Mouse (Mus musculus) 416B (cell line): Measurements from ENCODE around the gene Teddm1b.

ENCODE experiments used
- DNase-seq: peaks from one replicate; pipeline ENCODE4 v3.0.0; 2011; ENCODE audit warnings: low read depth

Gene Teddm1b

DNA sequence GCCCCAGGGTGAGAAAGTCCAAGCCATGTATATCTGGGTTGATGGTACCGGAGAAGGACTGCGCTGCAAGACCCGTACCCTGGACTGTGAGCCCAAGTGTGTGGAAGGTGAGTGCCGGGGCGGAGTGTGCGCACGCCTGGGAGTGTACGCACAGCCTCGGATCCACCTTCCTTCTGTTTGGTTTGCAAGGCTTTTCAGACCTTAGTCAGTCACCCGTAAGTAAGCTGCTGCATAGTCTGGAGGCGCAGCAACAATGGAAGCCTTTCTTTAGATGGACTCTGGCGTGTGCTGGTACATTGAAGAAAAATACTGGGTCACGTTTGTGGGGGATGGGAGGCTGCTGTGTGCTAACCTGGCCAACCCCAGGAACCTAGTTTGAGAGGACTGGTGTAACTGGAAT, 28.9 kb downstream of the Teddm1b start:
- no peak for DNase-seq

DNA sequence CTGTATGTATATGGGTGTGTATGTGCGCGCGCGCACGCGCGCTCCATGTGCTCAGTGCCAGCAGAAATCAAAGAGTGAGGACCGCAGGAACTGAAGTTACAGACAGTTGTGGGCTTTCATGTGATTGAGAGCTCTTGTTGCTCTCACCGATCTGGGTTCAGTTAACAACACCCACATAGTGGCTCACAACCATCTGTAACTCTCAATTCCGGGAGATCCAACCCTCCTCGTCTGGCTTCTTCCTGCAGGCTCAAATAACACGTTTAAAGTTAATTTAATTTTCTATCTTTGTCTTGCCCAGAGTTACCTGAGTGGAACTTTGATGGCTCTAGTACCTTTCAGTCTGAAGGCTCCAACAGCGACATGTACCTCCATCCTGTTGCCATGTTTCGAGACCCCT, 30.1 kb downstream of the Teddm1b start:
- no peak for DNase-seq

DNA sequence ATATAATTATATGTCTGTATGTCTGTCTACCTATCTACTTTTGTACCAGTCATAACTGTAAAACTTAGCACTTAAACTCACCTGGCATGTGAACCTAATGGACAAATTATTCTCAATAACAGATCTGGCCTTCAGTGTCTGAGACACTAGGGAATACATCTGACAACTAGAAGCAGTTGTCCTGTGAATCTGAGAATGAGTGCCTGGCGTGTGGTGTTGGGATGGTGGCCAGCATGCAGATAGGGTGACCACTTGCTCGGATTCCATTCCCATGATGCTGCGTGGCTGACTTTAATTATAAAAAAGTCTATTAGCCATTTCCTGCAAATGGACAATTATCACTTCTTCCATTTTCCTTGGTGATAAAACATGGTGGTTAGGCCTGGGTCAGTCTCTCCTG, 31.7 kb downstream of the Teddm1b start:
- no peak for DNase-seq

DNA sequence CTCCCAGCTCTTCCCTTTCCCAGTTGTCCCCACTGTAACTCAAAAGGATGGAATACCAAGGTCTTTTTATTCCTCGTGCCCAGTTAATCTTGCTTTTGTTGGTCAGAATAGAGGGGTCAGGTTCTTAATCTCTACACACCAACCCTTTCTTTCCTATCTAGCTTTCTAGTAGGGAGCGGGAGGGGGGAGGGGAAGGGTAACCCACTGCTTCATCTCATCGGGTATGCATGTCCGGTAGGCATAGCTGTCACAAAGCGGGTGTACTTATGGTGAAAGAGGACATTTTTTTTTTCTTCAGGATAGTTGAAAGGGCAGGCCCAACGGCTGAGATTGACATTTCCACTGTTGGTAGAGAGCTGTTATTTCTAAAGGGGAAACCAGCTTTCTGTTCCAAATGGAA, 34.1 kb downstream of the Teddm1b start:
- no peak for DNase-seq

DNA sequence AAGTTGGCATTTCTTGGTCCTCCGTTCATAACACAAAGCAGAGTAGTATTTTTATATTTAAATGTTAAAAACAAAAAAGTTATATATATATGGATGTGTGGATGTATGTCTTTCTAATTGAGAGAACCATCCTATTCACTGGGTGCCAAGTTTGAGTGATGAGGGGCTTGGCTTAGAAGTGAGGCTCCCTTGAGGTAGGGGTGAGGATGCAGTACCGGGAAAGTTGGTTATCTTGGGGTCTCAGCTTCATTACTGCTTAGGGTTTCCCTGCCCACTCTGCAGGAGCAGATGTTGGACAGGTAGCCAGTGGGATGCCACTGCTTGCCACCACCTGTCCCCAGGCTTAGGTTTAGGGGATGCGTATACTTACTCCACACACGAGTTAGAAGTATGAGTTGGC, 34.6 kb downstream of the Teddm1b start:
- DNase-seq, result no peak

DNA sequence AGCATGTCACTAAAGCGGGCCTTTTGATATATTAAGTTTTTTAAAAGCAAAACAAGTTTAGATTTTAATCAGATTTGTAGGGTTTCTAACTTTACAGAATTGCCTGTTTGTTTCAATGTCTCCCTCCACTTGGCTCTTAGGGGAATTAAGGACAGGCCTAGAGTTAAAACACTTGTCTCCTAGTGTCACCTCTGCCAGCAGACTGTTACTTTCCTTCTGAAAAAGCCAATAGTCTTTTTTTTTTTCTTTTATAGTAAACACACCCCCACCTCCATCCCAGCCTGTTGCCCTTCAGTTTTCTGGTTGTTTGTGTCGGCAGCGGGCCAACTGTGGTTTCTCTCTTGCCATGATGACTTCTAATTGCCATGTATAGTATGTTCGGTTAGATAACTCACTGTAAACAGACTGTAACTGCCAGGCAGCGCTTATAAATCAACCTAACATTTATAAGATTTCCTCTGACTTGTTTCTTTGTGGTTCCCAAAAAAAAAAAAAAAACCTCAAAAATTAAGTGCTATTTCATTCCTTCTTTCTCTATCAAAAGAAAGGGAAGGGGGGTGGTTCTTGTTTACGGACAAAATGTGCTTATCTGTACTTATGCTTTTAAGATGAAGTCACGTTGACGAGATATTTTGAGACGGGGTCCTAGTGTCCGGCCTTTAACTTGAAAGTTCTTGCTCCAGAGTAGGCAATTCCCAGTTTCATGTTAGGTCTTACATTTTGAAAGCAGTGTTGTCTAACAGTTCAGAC, 35.2 kb downstream of the Teddm1b start:
- DNase-seq, result no peak

DNA sequence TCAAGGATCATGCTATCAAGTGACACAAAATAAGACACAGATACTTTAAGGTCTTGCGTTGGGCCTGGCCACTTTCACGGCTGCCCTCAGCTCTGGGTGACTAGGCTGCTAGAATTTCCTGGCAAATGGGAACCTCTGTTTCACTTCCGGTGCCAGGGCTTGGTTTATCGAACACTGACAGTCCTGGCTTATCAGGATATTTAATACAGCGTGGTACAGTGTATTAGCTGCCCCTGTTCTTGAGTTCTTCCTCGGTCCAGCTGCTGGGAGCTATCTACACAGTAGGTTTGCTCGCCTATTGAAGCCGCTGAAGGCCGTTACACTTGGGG, 35.8 kb downstream of the Teddm1b start:
- DNase-seq, result no peak

DNA sequence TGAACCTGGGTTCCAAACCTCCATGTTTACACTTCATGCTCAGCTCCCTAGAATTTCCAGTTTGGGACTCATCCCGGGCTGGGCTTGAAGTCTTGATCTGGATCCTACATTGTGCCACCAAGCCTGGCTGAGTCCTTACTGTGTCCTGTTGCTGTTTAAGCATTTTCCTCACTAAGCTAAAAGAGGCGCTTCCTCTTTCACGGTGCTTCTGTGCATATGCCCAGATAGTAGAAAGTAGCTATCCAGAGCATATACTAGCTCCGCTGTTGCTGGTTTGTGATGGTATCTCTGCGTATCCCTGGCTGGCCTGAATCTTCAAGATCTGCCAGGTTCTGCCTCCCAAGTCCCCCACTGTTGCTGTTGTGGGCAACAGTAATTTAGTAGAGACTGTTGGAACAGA, 36.3 kb downstream of the Teddm1b start:
- no peak for DNase-seq

DNA sequence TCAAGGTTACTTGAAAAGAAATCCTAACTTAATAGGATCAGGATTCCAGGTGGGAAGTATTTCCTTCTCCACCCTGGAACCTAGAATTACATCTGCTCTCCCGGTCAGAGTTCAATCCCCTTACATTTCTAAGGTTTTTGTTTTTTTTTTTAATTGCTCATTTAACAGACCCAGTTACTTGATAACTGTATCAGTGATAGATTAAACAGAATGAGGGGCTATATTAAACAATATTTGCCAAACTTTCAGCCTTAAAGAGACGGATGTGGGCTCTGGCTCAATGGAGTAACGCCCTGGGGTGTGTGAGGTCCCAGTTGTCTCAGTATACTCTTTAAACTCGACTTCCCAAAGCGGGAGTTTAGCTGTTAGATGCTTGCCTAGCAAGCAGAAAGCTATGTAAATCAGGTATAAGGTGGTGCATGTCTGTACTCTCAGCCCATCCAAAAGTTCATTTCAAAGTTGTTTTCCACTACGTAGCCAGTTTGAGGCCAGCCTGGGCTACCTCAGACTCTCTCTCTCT, 37.2 kb downstream of the Teddm1b start:
- no peak for DNase-seq

DNA sequence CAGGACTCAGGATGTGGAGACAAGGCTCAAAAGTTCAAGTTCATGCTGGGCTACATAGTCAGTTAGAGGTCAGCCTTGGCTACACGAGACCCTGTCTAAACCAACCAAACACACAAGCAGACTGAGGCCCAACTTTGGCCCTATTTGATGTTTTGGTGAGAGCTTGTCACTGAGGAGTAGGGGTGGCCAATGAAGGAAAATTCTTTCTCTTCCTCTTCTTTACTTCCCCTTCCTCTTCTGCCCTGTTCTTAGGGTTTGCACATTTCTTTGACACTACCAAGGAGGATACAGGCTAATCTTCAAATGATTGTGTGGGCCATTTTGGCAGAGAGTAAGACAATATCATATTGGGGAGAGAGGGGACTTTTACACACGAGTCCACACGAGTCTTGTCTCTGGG, 39.7 kb downstream of the Teddm1b start:
- DNase-seq, result no peak

DNA sequence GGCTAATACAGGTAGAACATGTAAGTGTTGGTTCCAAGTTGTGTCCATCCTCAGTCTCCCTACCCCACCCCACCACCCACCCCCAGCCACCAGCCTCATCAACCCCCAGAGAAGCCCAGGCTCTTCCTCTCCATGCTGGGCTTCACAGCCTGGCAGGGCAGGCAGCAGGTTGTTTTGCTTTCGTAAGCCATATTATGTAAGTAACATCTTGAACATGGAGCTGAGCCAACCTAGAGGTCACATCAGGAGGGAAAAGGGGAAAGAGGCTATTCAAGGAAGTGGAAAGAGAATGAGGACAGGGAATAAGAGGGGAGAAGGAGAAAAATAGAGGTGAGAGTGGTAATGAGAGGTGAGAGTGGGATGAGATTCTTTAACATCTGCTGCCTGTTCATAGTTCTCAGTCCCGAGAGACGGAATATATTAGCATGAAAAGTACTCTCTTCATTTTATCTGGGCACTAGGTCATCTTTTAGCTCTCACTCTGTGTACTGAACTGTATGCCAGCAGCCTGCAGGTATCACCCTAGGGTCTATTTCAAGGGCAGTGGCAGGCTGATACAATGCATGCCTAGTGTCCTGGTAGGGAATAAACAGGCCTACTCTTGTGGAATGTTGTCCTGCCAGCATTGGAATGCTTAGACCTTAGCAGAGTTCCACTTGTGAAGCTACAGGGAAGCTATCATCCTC, 44.5 kb downstream of the Teddm1b start:
- no peak for DNase-seq

DNA sequence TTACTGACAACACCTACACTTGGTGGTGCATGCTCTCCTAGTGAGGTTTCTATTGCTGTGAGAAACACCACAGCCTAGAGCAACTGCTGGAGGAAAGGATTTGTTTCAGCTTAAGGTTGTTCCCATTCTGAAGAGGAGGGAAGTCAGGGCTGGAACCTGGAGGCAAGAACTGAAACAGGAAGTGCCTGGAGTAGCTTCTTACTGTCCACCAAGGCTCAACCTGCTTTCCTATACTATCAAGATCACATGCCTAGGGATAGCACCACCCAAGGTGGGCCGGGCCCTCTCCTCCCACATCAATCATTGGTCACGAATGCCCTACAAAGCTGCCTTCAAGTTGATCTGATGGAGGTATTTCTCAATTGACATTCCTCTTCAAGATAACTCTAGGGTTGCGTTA, 47.5 kb downstream of the Teddm1b start:
- no peak for DNase-seq

DNA sequence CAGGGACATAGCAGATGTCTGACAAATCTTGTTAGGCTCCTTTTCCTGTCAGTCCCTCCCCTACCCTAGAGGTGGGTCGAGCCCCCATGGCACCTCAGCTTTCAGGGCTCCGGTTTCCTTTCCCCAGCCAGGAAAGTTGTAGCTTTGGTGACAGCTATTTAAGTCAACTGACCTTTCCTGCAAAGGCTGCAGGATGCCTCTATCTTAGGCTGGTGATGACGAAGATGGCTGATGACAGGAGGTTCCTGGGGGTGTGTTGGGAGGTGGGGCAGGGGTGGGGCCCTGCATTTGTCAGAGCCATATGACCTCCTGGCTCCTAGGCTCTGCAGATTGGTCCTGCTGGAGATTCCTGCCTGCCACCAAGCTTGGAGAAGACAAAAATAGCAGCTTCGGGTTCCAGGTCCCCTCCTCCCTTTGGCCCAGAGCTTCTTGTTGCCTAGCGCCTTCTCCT, 48.5 kb downstream of the Teddm1b start:
- no peak for DNase-seq

DNA sequence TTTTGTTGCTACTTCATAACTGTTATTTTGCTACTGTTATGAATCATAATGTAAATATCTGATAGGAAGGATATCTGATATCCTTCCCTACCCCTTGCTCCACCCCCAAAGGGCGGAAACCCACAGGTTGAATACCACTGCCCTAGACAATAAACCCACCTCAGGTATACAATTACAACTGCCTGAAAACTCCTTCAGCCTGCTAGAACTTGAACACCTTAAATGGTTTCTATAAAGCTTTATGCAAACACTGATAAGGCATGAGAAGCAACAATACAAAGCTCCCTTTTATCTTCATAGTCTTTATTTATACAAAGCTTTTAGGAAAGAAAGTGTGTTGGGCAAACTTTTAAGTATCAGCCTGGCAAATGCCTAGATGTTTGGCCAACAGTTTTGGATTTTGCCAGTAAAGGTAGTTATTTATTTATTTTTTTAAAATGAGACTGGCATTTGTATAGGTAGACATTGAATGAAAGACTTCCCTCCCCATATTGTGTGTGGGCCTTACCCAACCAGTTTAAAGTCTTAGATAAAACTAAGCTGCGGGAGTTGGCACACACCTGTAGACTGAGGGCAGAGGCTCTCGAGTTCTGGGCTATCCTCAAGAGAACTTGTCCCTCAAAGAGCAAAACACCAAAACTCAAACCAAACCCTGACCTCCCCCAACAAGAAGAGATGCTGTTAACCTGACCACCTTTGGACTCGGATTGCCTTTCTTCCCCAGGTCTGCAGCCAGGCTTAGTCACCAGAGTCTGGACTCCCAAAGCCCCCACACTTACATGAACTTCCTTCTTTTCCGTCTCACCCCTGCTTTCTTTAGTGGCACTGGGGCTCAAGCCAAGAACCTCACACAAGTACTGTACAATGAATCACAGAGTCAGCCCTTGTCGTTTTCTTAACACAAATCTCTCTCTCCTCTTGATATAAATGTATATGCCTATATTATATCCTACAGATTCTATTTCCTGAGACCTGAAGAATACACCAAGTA, 50.5 kb downstream of the Teddm1b start:
- no peak for DNase-seq
